Mouse (Mus musculus): ENCODE data around the gene 2210016L21Rik.

DNA sequence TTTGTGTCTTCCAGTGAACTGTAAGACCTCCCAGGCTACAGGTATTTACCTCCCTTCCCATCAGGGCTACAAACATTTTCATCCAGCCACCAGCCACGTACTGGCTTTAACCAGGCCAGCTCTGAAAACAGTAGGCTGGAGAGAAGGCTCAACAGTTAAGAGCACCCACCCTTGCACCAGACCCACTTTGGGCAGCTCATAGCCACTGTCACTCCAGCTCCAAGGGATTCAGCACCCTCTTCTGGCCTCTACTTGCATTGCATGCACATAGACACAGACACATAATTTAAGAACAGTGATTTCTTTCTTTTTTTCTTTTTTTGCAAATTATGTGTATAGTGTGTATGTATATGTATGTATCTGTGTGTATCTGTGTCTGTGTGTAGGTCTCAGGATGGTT is 39.5 kb upstream of the 2210016L21Rik start:
- TF ChIP-seq CTCF (conservative IDR thresholded peaks at IDR 0.05; ENCODE audit: low read length) (peak; percentile 89), NANOG (IDR thresholded peaks at IDR 0.05; ENCODE audit: borderline replicate concordance, low read length) (no peak)

All from E14TG2a.4 (cell line).